Mouse (Mus musculus) heart, postnatal 36 days (tissue): Measurements from ENCODE around the gene Ficd. TPM values are rescaled to one million over a fixed set of nuclear protein-coding genes. Genes with fewer than 3 reads are reported as not detected.

Experiments used
- total RNA-seq, 2 experiments: library from RNA; stranded (reverse); gene quantifications; 2 replicates each; pipeline ENCODE4 v1.2.3; 2021

Ficd gene
- total RNA-seq, 2 experiments from 2014 or later = 7.2 to 8.1 TPM

Other genes starting within 250 kb of the Ficd start
- under 1 TPM; 0.28 to 0.49 TPM for gene Wscd2, start 245.5 kb upstream of the Ficd start, total RNA-seq
- gene Cmklr1, start 85.4 kb upstream of the Ficd start, total RNA-seq = 10 to 100 TPM; 23.7 to 35.7 TPM
- gene 1700069L16Rik, start 11.0 kb upstream of the Ficd start, total RNA-seq = not detected
- 10 to 100 TPM; 12.4 to 16.6 TPM for gene Sart3, start 36.7 kb downstream of the Ficd start, total RNA-seq
- 100 to 1,000 TPM; 164 to 172 TPM for gene Iscu, start 36.9 kb downstream of the Ficd start, total RNA-seq
- 1 to 10 TPM; 5.6 to 5.9 TPM for gene Tmem119, start 64.7 kb downstream of the Ficd start, total RNA-seq
- gene Selplg, start 96.8 kb downstream of the Ficd start, total RNA-seq = 1 to 10 TPM; 3.1 to 4.6 TPM
- 10 to 100 TPM; 34.3 to 37.5 TPM for gene Coro1c, start 173.0 kb downstream of the Ficd start, total RNA-seq